In the genomic region with DNA sequence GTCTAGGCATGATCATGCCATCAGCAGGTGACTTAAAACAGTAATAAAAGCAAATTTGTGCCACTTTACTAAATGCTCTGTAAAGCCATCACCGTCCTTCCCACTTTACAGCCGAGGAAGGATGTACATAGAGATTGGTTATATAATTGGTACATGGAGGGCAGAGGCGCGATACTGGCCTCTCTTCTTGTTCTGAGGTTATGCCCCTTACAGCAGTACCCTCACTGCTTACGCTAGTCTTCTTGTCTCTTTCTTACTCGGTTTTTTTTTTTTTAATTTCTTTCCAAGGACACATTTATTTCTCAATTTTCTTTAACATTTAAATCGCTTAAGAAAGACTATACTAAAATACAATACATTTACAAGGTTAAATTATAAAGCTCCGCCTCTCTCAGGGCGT, we compare ENCODE assay signal across 7 mouse cellular contexts. TPM values are rescaled to one million over a fixed set of nuclear protein-coding genes. Genes with fewer than 3 reads are reported as not detected.
DNase-seq lines count a peak whose midpoint lies in the region; ATAC-seq and TF ChIP-seq lines count a peak whose summit lies in the region.

No protein-coding gene starts in this region.

- peaks cover 4% of the 10 kb centered on the region; the same call in 1 of the 2 replicates for H3K4me1 ChIP-seq in lung, postnatal 0 days (ENCODE audit: insufficient read depth, low read depth, low read length)
- H3K4me1 ChIP-seq in intestine, embryonic 16.5 days (ENCODE audit: control insufficient read depth, insufficient read depth, low read length) = no peaks in the 10 kb centered on the region
- H3K4me1 ChIP-seq in neural tube, embryonic 15.5 days = peaks cover 16% of the 10 kb centered on the region

- 21% methylated on average over 9 of the region's 9 CpGs for WGBS in lung, postnatal 0 days
- 25% methylated on average over 9 of the region's 9 CpGs for WGBS in intestine, embryonic 16.5 days
- WGBS in neural tube, embryonic 15.5 days = 22% methylated on average over 9 of the region's 9 CpGs

- H3K36me3 ChIP-seq in lung, postnatal 0 days (ENCODE audit: insufficient read depth, low read length) = no peaks in the 10 kb centered on the region
- no peaks in the 10 kb centered on the region for H3K36me3 ChIP-seq in intestine, embryonic 16.5 days (ENCODE audit: control insufficient read depth, insufficient read depth, low read length)
- 0 out of 2 replicates have a peak, but pooled peaks cover 5% of the 10 kb centered on the region for H3K36me3 ChIP-seq in neural tube, embryonic 15.5 days

- no peaks in the 10 kb centered on the region for H3K9me3 ChIP-seq in lung, postnatal 0 days (ENCODE audit: low read length)
- H3K9me3 ChIP-seq in intestine, embryonic 16.5 days (ENCODE audit: control insufficient read depth, low read length) = no peaks in the 10 kb centered on the region
- no peaks in the 10 kb centered on the region for H3K9me3 ChIP-seq in neural tube, embryonic 15.5 days (replicated peaks)

- H3K4me3 ChIP-seq in lung, postnatal 0 days (ENCODE audit: low read depth, low read length) = peak overlapping the region; percentile 58
- peak overlapping the region; percentile 64 for H3K4me3 ChIP-seq in intestine, embryonic 16.5 days (ENCODE audit: low read length)
- peak overlapping the region; percentile 87 for H3K4me3 ChIP-seq in neural tube, embryonic 15.5 days (replicated peaks)

- TF ChIP-seq EP300 in lung, postnatal 0 days (IDR thresholded peaks at IDR 0.05) = no peak

- H3K4me2 ChIP-seq in lung, postnatal 0 days (replicated peaks; ENCODE audit: low read depth, low read length) = peak overlapping the region; percentile 85
- peak overlapping the region; percentile 51 for H3K4me2 ChIP-seq in intestine, embryonic 16.5 days (ENCODE audit: low read depth, low read length)
- H3K4me2 ChIP-seq in neural tube, embryonic 15.5 days = peak overlapping the region; percentile 74

- no peak for ATAC-seq in lung, postnatal 0 days
- ATAC-seq in erythroblast, adult 5-6 weeks (replicated peaks; ENCODE audit: low FRiP score, poor library complexity, severe bottlenecking) = peak; percentile 47
- peak; percentile 7 for ATAC-seq in intestine, embryonic 16.5 days
- ATAC-seq in neural tube, embryonic 15.5 days (ENCODE audit: low FRiP score) = peak; percentile 28; the same call in 1 of the 2 replicates

- no peaks in the 10 kb centered on the region for H3K27me3 ChIP-seq in lung, postnatal 0 days (replicated peaks; ENCODE audit: insufficient read depth, low read length)
- H3K27me3 ChIP-seq in intestine, embryonic 16.5 days (replicated peaks; ENCODE audit: control insufficient read depth, insufficient read depth, low read length) = no peaks in the 10 kb centered on the region
- H3K27me3 ChIP-seq in neural tube, embryonic 15.5 days (replicated peaks) = no peaks in the 10 kb centered on the region

- no peak overlapping the region for H3K27ac ChIP-seq in lung, postnatal 0 days (ENCODE audit: low read length)
- H3K27ac ChIP-seq in intestine, embryonic 16.5 days (ENCODE audit: low read length) = no peak overlapping the region
- H3K27ac ChIP-seq in neural tube, embryonic 15.5 days (replicated peaks) = peak overlapping the region; percentile 90; the same call in 1 of the 2 replicates

- no peak for TF ChIP-seq CTCF in lung, postnatal 0 days (IDR thresholded peaks at IDR 0.05)

- H3K9ac ChIP-seq in lung, postnatal 0 days (replicated peaks; ENCODE audit: low read depth) = no peak overlapping the region
- H3K9ac ChIP-seq in intestine, embryonic 16.5 days (ENCODE audit: low read depth, low read length) = peak overlapping the region; percentile 91; the same call in 1 of the 2 replicates
- 0 out of 2 replicates have a peak overlapping the region, but pooled peaks have one; percentile 28 for H3K9ac ChIP-seq in neural tube, embryonic 15.5 days (replicated peaks)

- peak; percentile 11 for DNase-seq in lung, postnatal 0 days (ENCODE audit: low spot score)
- no peak for DNase-seq in lung, adult 18-20 months
- no peak for DNase-seq in layer of hippocampus, adult 9-10 months (ENCODE audit: low spot score)
- no peak for DNase-seq in urinary bladder, postnatal 4 days (ENCODE audit: low spot score in 2 of 2)

RNA-seq across cellular contexts. Expression of a gene that starts 0.5 kb away (rescaled TPM):
- 68.5 and 73.0 TPM in 2 replicates for polyA plus RNA-seq in lung, postnatal 0 days (2015; fragmentation: Nextera tagmentation; extraction: Ambion mirVana)
- total RNA-seq in erythroblast, adult 5-6 weeks (2015; ENCODE audit: low replicate concordance) = 2.7 and 10.7 TPM in 2 replicates
- total RNA-seq in erythroblast, adult 5-6 weeks (2017; ENCODE audit: low replicate concordance) = 2.4 and 5.7 TPM in 2 replicates
- polyA plus RNA-seq in intestine, embryonic 16.5 days (2015; fragmentation: Nextera tagmentation; extraction: Ambion mirVana) = 89.8 and 90.2 TPM in 2 replicates
- 54.0 and 55.4 TPM in 2 replicates for polyA plus RNA-seq in neural tube, embryonic 15.5 days (2015; fragmentation: Nextera tagmentation; extraction: Ambion mirVana)

RNA-seq across cellular contexts. Expression of a gene that starts 31.9 kb away (rescaled TPM):
- polyA plus RNA-seq in lung, postnatal 0 days (2015; fragmentation: Nextera tagmentation; extraction: Ambion mirVana) = 0.27 TPM in 2 replicates
- not detected in 2 replicates for total RNA-seq in erythroblast, adult 5-6 weeks (2015; ENCODE audit: low replicate concordance)
- 0.42 TPM in 1 of 2 replicates, not detected in the other for total RNA-seq in erythroblast, adult 5-6 weeks (2017; ENCODE audit: low replicate concordance)
- 0.24 and 0.43 TPM in 2 replicates for polyA plus RNA-seq in intestine, embryonic 16.5 days (2015; fragmentation: Nextera tagmentation; extraction: Ambion mirVana)
- 0.19 and 0.55 TPM in 2 replicates for polyA plus RNA-seq in neural tube, embryonic 15.5 days (2015; fragmentation: Nextera tagmentation; extraction: Ambion mirVana)

RNA-seq across cellular contexts. Expression of a gene that starts 58.7 kb away (rescaled TPM):
- 50.3 and 62.8 TPM in 2 replicates for polyA plus RNA-seq in lung, postnatal 0 days (2015; fragmentation: Nextera tagmentation; extraction: Ambion mirVana)
- 7.5 and 8.8 TPM in 2 replicates for total RNA-seq in erythroblast, adult 5-6 weeks (2015; ENCODE audit: low replicate concordance)
- 4.3 and 8.5 TPM in 2 replicates for total RNA-seq in erythroblast, adult 5-6 weeks (2017; ENCODE audit: low replicate concordance)
- polyA plus RNA-seq in intestine, embryonic 16.5 days (2015; fragmentation: Nextera tagmentation; extraction: Ambion mirVana) = 13.3 and 13.5 TPM in 2 replicates
- polyA plus RNA-seq in neural tube, embryonic 15.5 days (2015; fragmentation: Nextera tagmentation; extraction: Ambion mirVana) = 9.5 and 11.9 TPM in 2 replicates
